Mouse (Mus musculus) heart, embryonic 15.5 days (tissue): ENCODE results near the gene Cln5. TPM values are rescaled to one million over a fixed set of nuclear protein-coding genes. Genes with fewer than 3 reads are reported as not detected.

Experiments
- ATAC-seq: fragments of 200-750 bp; cut with Nextera tagmentation; replicated peaks from 2 replicates; pipeline ENCODE4 v1.8.0; 2017; ENCODE audit warnings: low read depth, moderate TSS enrichment; ENCODE audit not compliant: insufficient number of reproducible peaks, insufficient read depth, low FRiP score
- H3K27ac ChIP-seq: fragments of 300-500 bp; sonication (generic); 2 replicates; pipeline ENCODE4 v1.5.1; 2015; ENCODE audit warnings: mild to moderate bottlenecking, inconsistent platforms
- H3K27me3 ChIP-seq: fragments of 300-500 bp; sonication (generic); 2 replicates; pipeline ENCODE4 v1.6.1; 2015; ENCODE audit warnings: inconsistent platforms
- H3K36me3 ChIP-seq: fragments of 300-500 bp; sonication (generic); 2 replicates; pipeline ENCODE4 v1.6.1; 2015; ENCODE audit warnings: mild to moderate bottlenecking, inconsistent platforms
- H3K4me1 ChIP-seq: fragments of 300-500 bp; sonication (generic); replicated peaks from 2 replicates; pipeline ENCODE4 v1.6.1; 2015; ENCODE audit warnings: inconsistent platforms
- H3K4me2 ChIP-seq: fragments of 300-500 bp; sonication (generic); 2 replicates; pipeline ENCODE4 v1.6.1; 2015; ENCODE audit warnings: inconsistent platforms, mild to moderate bottlenecking, moderate library complexity
- H3K4me3 ChIP-seq: fragments of 300-500 bp; sonication (generic); 2 replicates; pipeline ENCODE4 v1.5.1; 2015; ENCODE audit warnings: mild to moderate bottlenecking, inconsistent platforms
- H3K9ac ChIP-seq: fragments of 300-500 bp; sonication (generic); 2 replicates; pipeline ENCODE4 v1.6.1; 2015; ENCODE audit warnings: mild to moderate bottlenecking, inconsistent platforms
- H3K9me3 ChIP-seq: fragments of 300-500 bp; sonication (generic); replicated peaks from 2 replicates; pipeline ENCODE4 v1.6.1; 2016; ENCODE audit warnings: inconsistent platforms
- WGBS: fragments of 180-500 bp; shearing (Covaris S2); methylation state at CpG from one replicate; pipeline ENCODE4 v1.1.7; 2015; ENCODE audit warnings: mixed read lengths; 5-methylcytosine and 5-hydroxymethylcytosine counted together
- polyA plus RNA-seq: library from polyadenylated mRNA; unstranded; fragments of >200 nt; fragmentation: Nextera tagmentation; extraction: Ambion mirVana; gene quantifications from 2 replicates; pipeline ENCODE4 v1.2.1, GENCODE M21; 2015

Gene Cln5
- polyA plus RNA-seq, 1 experiment from 2014 or later, result 23.6 TPM

- ATAC-seq, result no peak
- H3K4me2 ChIP-seq, result no peak overlapping the region
- WGBS, result 81% methylated on average over 10 of the region's 10 CpGs
These were observed 10.5 kb upstream of the Cln5 start for GRCm38 (mm10) chr14:103059495-103059894.

GRCm38 (mm10) chr14:103065294-103066167 is 4.5 kb upstream of the Cln5 start:
- WGBS, result 14% methylated on average over 10 of the region's 10 CpGs
- H3K4me2 ChIP-seq, result peak overlapping the region; percentile 49; the same call in 1 of the 2 replicates

More at GRCm38 (mm10) chr14:103059495-103059894, 10.5 kb upstream of the Cln5 start:
- H3K9ac ChIP-seq, result no peak overlapping the region
- no peak overlapping the region for H3K4me3 ChIP-seq
- H3K4me1 ChIP-seq, result no peaks in the 10 kb centered on the region
- H3K9me3 ChIP-seq, result no peaks in the 10 kb centered on the region
- no peaks in the 10 kb centered on the region for H3K36me3 ChIP-seq
- no peak overlapping the region for H3K27ac ChIP-seq
- no peaks in the 10 kb centered on the region for H3K27me3 ChIP-seq

GRCm38 (mm10) chr14:103069465-103069863 is 552 bp upstream of the Cln5 start:
- H3K27me3 ChIP-seq, result no peaks in the 10 kb centered on the region
- 14% methylated on average over 12 of the region's 12 CpGs for WGBS
- peak overlapping the region; percentile 83 for H3K4me3 ChIP-seq
- peak overlapping the region; percentile 93 for H3K27ac ChIP-seq
- H3K4me2 ChIP-seq, result peak overlapping the region; percentile 92
- no peaks in the 10 kb centered on the region for H3K9me3 ChIP-seq
- peaks cover 15% of the 10 kb centered on the region; the same call in 1 of the 2 replicates for H3K36me3 ChIP-seq
- no peak for ATAC-seq
- peak overlapping the region; percentile 74; the same call in 1 of the 2 replicates for H3K9ac ChIP-seq
- peaks cover 15% of the 10 kb centered on the region for H3K4me1 ChIP-seq

More at GRCm38 (mm10) chr14:103065294-103066167, 4.5 kb upstream of the Cln5 start:
- Histone ChIP-seq H3K27me3 (no peaks in the 10 kb centered on the region), H3K9ac (no peak overlapping the region), H3K4me3 (no peak overlapping the region), H3K9me3 (no peaks in the 10 kb centered on the region), H3K36me3 (no peaks in the 10 kb centered on the region), H3K4me1 (peaks cover 10% of the 10 kb centered on the region), H3K27ac (no peak overlapping the region)
- no peak for ATAC-seq

GRCm38 (mm10) chr14:103070790-103071189 is 774 bp downstream of the Cln5 start:
- Histone ChIP-seq H3K9me3 (no peaks in the 10 kb centered on the region), H3K27ac (peak overlapping the region; percentile 93), H3K4me2 (peak overlapping the region; percentile 92), H3K27me3 (no peaks in the 10 kb centered on the region), H3K36me3 (peaks cover 24% of the 10 kb centered on the region; the same call in 1 of the 2 replicates), H3K4me1 (peaks cover 9% of the 10 kb centered on the region), H3K4me3 (peak overlapping the region; percentile 83), H3K9ac (peak overlapping the region; percentile 74)
- 3% methylated on average over 10 of the region's 10 CpGs for WGBS
- ATAC-seq, result no peak

GRCm38 (mm10) chr14:103071471-103071870 is 1.5 kb downstream of the Cln5 start:
- no peak overlapping the region for H3K9ac ChIP-seq
- H3K4me3 ChIP-seq, result no peak overlapping the region
- no peaks in the 10 kb centered on the region for H3K9me3 ChIP-seq
- no peak overlapping the region for H3K4me2 ChIP-seq
- H3K4me1 ChIP-seq, result peaks cover 9% of the 10 kb centered on the region
- WGBS, result 90% methylated on average over 12 of the region's 12 CpGs
- ATAC-seq, result no peak
- no peaks in the 10 kb centered on the region for H3K27me3 ChIP-seq
- peaks cover 26% of the 10 kb centered on the region; the same call in 1 of the 2 replicates for H3K36me3 ChIP-seq
- H3K27ac ChIP-seq, result no peak overlapping the region

- ATAC-seq, result no peak
- Histone ChIP-seq H3K4me3 (no peak overlapping the region), H3K4me2 (no peak overlapping the region), H3K36me3 (peaks cover 32% of the 10 kb centered on the region; the same call in 1 of the 2 replicates), H3K9ac (no peak overlapping the region), H3K9me3 (no peaks in the 10 kb centered on the region), H3K4me1 (peaks cover 9% of the 10 kb centered on the region), H3K27ac (no peak overlapping the region), H3K27me3 (no peaks in the 10 kb centered on the region)
- 88% methylated on average over 4 of the region's 4 CpGs for WGBS
These were observed 2.7 kb downstream of the Cln5 start for GRCm38 (mm10) chr14:103072731-103073130.

GRCm38 (mm10) chr14:103073825-103074224 is 3.8 kb downstream of the Cln5 start:
- 94% methylated on average over 8 of the region's 8 CpGs for WGBS

GRCm38 (mm10) chr14:103075166-103075565 is 5.2 kb downstream of the Cln5 start:
- Histone ChIP-seq H3K9me3 (no peaks in the 10 kb centered on the region), H3K4me1 (peaks cover 5% of the 10 kb centered on the region), H3K4me2 (no peak overlapping the region), H3K4me3 (no peak overlapping the region), H3K9ac (no peak overlapping the region), H3K27me3 (no peaks in the 10 kb centered on the region), H3K27ac (no peak overlapping the region), H3K36me3 (peaks cover 36% of the 10 kb centered on the region; the same call in 1 of the 2 replicates)
- no peak for ATAC-seq
- WGBS, result 75% methylated on average over 7 of the region's 7 CpGs

More at GRCm38 (mm10) chr14:103073825-103074224, 3.8 kb downstream of the Cln5 start:
- Histone ChIP-seq H3K27ac (no peak overlapping the region), H3K27me3 (no peaks in the 10 kb centered on the region), H3K9ac (no peak overlapping the region), H3K9me3 (no peaks in the 10 kb centered on the region), H3K4me2 (no peak overlapping the region), H3K4me3 (no peak overlapping the region), H3K4me1 (peaks cover 9% of the 10 kb centered on the region), H3K36me3 (peaks cover 36% of the 10 kb centered on the region; the same call in 1 of the 2 replicates)
- ATAC-seq, result no peak

GRCm38 (mm10) chr14:103077272-103078005 is 7.4 kb downstream of the Cln5 start:
- H3K27me3 ChIP-seq, result no peaks in the 10 kb centered on the region
- no peaks in the 10 kb centered on the region for H3K4me1 ChIP-seq
- H3K27ac ChIP-seq, result no peak overlapping the region
- no peaks in the 10 kb centered on the region for H3K9me3 ChIP-seq
- no peak overlapping the region for H3K4me3 ChIP-seq
- H3K9ac ChIP-seq, result no peak overlapping the region
- peaks cover 35% of the 10 kb centered on the region for H3K36me3 ChIP-seq
- ATAC-seq, result no peak
- WGBS, result 81% methylated on average over 9 of the region's 9 CpGs
- no peak overlapping the region for H3K4me2 ChIP-seq

- peaks cover 35% of the 10 kb centered on the region for H3K36me3 ChIP-seq
- H3K9me3 ChIP-seq, result no peaks in the 10 kb centered on the region
- no peaks in the 10 kb centered on the region for H3K4me1 ChIP-seq
- WGBS, result 89% methylated on average over 16 of the region's 16 CpGs
- H3K4me2 ChIP-seq, result no peak overlapping the region
- H3K27ac ChIP-seq, result no peak overlapping the region
- no peak overlapping the region for H3K9ac ChIP-seq
- no peaks in the 10 kb centered on the region for H3K27me3 ChIP-seq
- H3K4me3 ChIP-seq, result no peak overlapping the region
- ATAC-seq, result no peak
These were observed 8.2 kb downstream of the Cln5 start for GRCm38 (mm10) chr14:103078006-103078912.
